Mouse (Mus musculus): Measurements from ENCODE around the gene Foxi1.
A peak's percentile ranks its signal among the peaks of the same experiment; 100 is the strongest.

The Foxi1 gene

DNA sequence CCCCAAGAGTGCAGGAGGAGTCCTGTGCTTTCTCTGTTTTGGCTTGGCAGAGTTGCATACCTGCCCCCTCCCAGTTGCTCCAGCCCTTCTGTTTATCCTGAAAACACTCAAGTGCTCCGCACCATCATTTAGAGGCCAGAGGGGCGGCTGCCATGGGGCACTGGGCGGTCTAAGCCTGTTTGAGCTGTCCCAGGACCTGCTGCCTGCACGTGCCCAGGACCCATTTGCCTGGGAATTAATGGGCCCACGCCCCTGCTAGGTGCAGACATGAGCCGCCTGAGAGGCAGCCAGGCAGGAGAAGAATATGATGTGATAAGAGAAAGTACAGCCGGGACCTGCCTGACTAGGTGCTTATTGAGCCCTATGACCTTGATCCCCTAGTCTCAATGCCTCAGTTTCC lies 52.7 kb downstream of the Foxi1 start:
- peak; percentile 46 for DNase-seq

All from kidney, postnatal 10 days (tissue).